Mouse (Mus musculus) lung, adult 2 months (tissue): ENCODE data around the gene Smc6. TPM values are rescaled to one million over a fixed set of nuclear protein-coding genes. Genes with fewer than 3 reads are reported as not detected.

ENCODE experiments used
- DNase-seq: peaks from one replicate; pipeline ENCODE4 v3.0.0; 2022
- H3K4me1 ChIP-seq: fragments of 200-500 bp; 2 replicates; pipeline ENCODE4 v1.6.1; 2011; ENCODE audit warnings: low read length; ENCODE audit not compliant: control insufficient read depth, insufficient read depth
- H3K4me3 ChIP-seq: fragments of 200-500 bp; replicated peaks from 2 replicates; pipeline ENCODE3; 2011; ENCODE audit warnings: low read depth, mild to moderate bottlenecking, control low read depth, low read length; ENCODE audit errors: extremely low read depth
- CTCF ChIP-seq: fragments of 200-500 bp; IDR thresholded peaks from 2 replicates; pipeline ENCODE4 v1.5.1; 2011; ENCODE audit warnings: mild to moderate bottlenecking, low read length, control low read depth; ENCODE audit not compliant: insufficient read depth
- POLR2A ChIP-seq: fragments of 200-500 bp; IDR thresholded peaks from 2 replicates; pipeline ENCODE4 v1.6.1; 2011; ENCODE audit warnings: low read depth, mild to moderate bottlenecking, control low read depth, low read length, borderline replicate concordance; ENCODE audit errors: extremely low read depth
- WGBS: fragments of 180-500 bp; shearing (Covaris S2); methylation state at CpG from one replicate; pipeline ENCODE4 v1.1.7; 2018; 5-methylcytosine and 5-hydroxymethylcytosine counted together
- polyA plus RNA-seq: library from polyadenylated mRNA; depleted of rRNA; stranded (reverse); fragments of >200 nt; gene quantifications from 2 replicates; pipeline ENCODE4 v1.2.3, GENCODE M21; 2012; rRNA removed

Gene Smc6
- polyA plus RNA-seq, result 3.8 and 11.1 TPM in 2 replicates

DNA sequence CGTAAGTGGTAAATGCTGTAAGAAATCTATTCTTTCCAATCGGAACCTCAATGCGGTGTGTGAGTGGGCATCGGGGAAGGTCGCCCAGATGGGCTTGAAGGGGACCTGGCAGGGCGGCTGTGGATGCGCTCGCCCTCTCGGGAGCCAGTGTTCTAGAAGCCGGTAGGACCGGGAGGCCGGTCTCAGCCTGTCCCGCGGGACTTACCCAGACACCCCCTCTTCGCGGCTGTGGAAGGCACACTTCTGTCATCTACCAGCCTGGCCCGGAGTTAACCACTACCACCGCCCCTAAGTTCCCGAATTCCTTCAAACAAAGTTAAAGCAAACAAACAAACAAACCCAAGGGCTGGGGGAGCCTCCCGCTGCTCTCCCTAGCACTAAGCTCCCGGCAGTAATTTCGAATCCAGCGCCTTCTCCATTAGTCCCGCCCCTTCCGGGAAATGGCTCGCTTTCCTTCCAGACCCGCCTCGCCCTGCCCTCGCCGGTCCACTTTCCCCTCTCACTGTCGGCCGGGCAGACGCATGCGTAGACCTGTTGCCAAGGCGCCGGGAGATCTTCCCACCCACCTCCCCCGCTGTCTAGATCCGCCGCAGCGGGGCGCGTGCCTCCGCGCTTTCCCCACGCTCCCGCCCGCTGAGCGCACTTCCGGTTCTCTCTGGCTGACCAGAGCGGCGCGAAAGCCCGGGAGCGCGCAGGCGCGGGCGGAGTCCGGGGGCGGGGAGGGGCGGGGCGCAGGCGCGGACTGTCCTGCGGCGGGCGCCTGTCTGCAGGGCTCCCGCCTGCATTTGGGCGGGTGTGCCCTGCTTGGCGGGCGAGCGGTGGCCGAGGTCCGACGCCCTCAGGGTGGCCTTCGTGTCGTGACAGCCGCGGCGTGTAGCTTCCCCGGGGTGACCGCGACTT is at the start of gene Smc6, which contains the start of gene Gen1:
Gene Smc6, plus strand, starts transcription at position 505 of the 900 bp plus-strand sequence.
Gene Gen1, minus strand, starts transcription at position 420 of the 900 bp plus-strand sequence.
- H3K4me1 ChIP-seq, result peaks cover 7% of the 10 kb centered on the region
- H3K4me3 ChIP-seq, result peak within 1 kb of the TSS; percentile 82
- DNase-seq, result peak; percentile 94
- TF ChIP-seq POLR2A, result peak; percentile 74
- no peak for TF ChIP-seq CTCF
- under 1% methylated on average over 83 of the region's 83 CpGs for WGBS

DNA sequence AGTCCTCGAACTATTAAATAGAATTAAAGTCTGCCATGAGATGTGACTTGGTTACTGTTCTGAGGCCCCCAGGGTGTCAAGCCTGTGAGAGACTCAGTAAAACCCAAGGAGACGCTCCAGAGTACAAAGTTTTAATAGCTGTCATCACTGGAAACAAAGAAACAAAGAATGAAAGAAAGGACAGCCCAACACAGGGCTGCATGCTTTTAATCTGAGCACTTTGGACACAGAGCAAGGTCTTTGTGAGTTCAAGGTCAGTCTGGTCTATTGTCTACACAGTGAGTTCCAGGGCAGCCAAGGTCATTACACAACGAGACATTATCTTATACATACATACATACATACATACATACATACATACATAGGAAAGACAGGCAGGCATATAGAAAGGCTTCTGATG is 49.2 kb upstream of the Smc6 start:
- H3K4me1 ChIP-seq, result no peaks in the 10 kb centered on the region
- DNase-seq, result no peak
- no peak for TF ChIP-seq POLR2A
- no peak for TF ChIP-seq CTCF
- H3K4me3 ChIP-seq, result no peak overlapping the region
- WGBS, result 73% methylated on average over 3 of the region's 3 CpGs

DNA sequence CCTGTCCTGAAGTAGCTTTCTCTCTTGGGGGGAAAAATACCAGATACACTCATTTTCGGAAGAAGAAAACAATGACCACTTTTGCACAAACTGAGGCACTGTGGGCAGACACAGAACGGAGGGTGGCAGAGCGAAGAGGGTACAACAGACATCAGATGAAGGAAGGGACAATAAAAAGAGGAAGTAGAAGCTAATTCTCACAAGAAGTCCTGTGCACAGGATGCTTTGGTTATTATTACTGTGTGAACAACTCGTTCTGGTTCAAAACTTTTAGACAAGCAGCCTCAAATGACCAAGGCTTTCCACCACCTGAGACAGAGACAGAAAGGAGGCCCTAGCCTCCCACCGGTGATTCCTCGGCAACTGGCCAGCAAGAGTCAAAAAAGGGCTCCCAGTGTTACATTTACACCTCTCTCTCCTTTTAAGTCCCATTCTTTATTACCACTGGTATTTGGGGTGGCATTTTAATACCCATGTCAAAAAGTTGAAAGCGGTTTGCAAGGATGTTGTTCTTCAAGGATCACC is 47.9 kb upstream of the Smc6 start:
- WGBS, result 58% methylated on average over 7 of the region's 7 CpGs
- H3K4me3 ChIP-seq, result no peak overlapping the region
- DNase-seq, result no peak
- no peaks in the 10 kb centered on the region for H3K4me1 ChIP-seq
- TF ChIP-seq POLR2A (no peak), CTCF (no peak)

DNA sequence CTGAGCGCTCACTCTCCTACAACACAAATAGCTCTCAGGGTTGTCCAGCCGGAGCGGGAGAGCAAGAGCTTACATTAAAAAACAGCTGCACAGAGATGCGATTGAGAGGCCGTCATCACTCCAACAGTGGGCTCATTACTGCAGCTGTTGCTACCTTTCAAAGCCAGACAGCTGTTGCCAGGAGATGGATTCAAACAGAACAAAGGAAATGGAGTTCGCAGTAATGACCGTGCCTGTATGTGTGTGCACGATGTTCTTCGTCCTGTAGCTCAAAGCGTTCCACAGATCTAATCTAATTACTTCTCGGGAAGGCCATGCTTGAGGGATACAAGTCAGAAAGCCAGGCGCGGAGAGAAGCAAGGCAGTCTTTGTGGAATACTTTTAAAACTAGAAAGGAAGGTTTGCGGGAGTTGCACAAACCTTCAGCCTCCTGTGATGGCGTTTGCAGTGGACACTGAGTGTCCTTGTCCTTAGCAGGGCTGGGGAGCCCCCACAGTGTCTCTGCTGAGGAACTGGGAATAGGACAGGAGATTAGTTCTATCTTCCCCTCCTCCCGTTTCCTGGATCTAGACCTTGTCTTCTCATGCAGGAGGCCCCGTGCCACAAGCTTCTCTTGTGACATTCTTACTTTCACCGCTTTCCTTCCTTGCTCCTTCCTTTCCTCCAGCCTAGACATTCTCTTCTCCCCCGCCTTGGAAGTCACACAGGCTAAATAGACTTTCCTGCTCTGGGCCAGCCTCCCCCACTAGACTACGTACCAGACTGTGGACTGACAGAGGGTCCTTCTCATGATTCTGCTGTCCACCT is 44.0 kb upstream of the Smc6 start:
- H3K4me3 ChIP-seq, result no peak overlapping the region
- WGBS, result 56% methylated on average over 20 of the region's 20 CpGs
- DNase-seq, result no peak
- TF ChIP-seq CTCF (no peak), POLR2A (no peak)
- no peaks in the 10 kb centered on the region; the same call in 1 of the 2 replicates for H3K4me1 ChIP-seq

DNA sequence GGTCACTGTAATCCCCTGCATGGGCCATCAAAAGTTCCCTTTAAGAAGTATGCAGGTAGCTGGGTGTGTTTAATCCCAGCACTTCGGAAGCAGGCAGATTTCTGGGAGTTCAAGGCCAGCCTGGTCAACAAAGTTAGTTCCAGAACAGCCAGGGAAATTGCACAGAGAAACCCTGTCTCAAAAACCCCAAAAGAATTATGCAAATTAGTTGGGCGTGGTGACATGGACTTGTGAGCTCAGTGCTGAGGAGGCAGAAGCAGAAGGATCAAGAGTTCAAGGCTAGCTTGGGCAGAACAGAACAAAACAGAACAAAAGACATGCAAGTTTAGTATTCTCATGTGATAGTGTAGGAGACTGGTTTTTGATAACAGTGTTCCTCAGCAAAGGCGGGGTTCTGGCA is 43.1 kb upstream of the Smc6 start:
- Histone ChIP-seq H3K4me1 (no peaks in the 10 kb centered on the region; the same call in 1 of the 2 replicates), H3K4me3 (no peak overlapping the region)
- TF ChIP-seq POLR2A, result no peak
- TF ChIP-seq CTCF, result no peak
- DNase-seq, result no peak
- 72% methylated on average over 3 of the region's 3 CpGs for WGBS

DNA sequence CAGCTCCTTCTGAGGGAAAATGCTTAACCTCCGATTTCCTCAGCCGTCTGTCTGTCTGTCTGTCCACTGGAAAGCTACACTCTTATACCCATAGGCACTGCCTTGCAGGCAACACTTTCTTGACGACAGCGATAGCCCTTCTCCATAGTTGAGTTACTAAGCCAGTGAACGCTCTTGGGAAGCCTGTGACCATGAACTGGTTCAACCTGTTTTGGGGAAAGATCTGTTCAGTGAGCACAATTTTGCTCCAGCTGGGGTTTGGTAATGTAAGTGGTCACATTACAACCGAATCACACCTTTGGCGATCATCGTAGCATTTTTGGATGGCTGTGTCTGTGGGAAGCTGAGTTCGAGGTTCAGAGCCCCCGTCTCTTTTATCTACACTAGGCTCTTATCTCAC is 42.6 kb upstream of the Smc6 start:
- no peak overlapping the region for H3K4me3 ChIP-seq
- no peak for DNase-seq
- H3K4me1 ChIP-seq, result no peaks in the 10 kb centered on the region; the same call in 1 of the 2 replicates
- 68% methylated on average over 10 of the region's 10 CpGs for WGBS
- TF ChIP-seq CTCF, result no peak
- TF ChIP-seq POLR2A, result no peak

DNA sequence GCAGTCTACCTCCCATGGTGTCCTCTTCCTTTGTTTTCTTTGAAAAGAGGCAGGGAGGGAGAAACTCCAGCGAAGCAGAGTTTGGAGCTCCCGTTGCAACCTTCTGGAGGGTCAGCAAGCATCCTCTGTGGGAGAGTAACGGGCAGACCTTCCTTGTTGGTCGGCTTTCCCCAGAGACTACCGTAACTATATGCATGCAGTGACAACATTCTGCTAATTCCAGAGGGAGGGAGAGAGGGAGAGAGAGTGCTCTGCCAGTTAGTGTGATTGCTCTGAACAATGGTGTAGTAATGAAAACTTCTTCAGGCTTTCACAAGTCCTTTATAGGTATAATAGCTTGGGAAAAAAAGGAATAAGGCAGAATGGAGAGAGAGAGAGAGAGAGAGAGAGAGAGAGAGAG is 41.0 kb upstream of the Smc6 start:
- 23% methylated on average over 5 of the region's 5 CpGs for WGBS
- H3K4me3 ChIP-seq, result no peak overlapping the region
- no peak for DNase-seq

DNA sequence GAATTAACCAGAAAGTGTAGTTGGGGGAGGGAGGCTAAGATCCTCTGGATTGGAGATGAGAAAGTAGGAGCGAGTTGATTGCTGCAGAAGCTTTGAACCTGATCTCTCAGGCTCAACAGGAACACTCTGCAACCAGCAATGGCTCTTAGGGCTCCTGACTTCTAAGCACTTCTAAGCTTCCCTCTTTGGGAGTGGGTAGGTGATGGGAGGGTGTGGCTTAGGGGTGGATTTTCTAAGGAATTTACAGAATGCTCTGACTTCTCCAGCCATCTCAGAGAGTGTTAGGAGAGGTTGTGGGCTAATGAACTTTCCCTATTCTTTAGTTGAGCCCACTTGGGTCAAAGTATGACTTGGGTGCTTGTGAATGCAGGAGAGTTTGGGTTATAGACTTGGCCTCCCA is 39.6 kb upstream of the Smc6 start:
- no peak for DNase-seq
- TF ChIP-seq POLR2A (no peak), CTCF (no peak)
- 53% methylated on average over 1 of the region's 1 CpGs for WGBS
- Histone ChIP-seq H3K4me3 (no peak overlapping the region), H3K4me1 (no peaks in the 10 kb centered on the region; the same call in 1 of the 2 replicates)

More for the DNA sequence above, 41.0 kb upstream of the Smc6 start:
- H3K4me1 ChIP-seq, result no peaks in the 10 kb centered on the region; the same call in 1 of the 2 replicates
- no peak for TF ChIP-seq POLR2A
- no peak for TF ChIP-seq CTCF
